Mouse (Mus musculus): ENCODE data around the gene Vwa1.
A peak's percentile ranks its signal among the peaks of the same experiment; 100 is the strongest.
"Not testable (repeated sequence)": the region's sequence is repeated elsewhere in the genome, so short reads cannot be mapped to it uniquely, and the experiment has no call there.

The Vwa1 gene

DNA sequence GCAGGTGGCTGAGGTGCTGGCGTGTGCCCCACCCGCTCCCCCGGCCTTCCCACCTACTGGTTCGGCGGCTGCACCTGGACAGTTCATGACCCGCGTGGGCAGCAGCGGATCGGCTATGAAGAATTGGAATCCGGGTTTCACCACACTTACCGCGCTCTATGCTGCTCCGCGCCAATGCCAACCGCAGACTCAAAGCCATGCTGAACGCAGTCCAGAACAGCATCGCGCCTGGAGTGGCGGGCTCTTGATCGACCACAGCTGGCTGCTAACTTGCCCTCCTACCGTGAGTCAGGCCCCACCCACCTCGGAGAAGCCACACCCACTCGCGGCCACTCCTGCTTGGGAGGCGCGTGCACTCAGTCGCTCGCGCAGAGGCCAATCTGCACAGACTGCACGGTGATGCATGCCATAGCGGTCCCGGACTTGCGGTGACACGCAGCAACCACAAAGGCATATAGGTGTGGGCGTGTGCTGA lies at the start of gene Vwa1:
Gene Vwa1 (minus strand): TSS at position 419 of the 475 bp plus-strand sequence.
- peak; percentile 89 for DNase-seq (ENCODE audit: low spot score)

DNA sequence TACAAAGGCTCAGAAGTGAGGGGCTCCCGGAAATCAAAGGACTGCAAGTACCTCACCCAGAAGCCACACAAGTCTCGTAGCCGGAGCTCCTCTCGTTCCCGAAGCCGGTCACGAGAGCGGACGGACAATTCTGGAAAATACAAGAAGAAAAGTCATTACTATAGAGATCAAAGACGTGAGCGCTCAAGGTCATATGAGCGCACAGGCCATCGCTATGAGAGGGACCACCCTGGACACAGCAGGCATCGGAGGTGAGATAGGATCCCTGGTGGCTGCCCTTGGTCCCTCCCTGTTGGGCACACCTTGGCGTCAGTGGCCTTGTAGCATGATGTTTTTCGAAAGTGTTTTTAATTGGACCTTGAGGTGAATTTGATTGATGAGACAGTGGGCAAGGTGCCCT lies 48.9 kb upstream of the Vwa1 start:
- DNase-seq (ENCODE audit: low spot score) = no peak

DNA sequence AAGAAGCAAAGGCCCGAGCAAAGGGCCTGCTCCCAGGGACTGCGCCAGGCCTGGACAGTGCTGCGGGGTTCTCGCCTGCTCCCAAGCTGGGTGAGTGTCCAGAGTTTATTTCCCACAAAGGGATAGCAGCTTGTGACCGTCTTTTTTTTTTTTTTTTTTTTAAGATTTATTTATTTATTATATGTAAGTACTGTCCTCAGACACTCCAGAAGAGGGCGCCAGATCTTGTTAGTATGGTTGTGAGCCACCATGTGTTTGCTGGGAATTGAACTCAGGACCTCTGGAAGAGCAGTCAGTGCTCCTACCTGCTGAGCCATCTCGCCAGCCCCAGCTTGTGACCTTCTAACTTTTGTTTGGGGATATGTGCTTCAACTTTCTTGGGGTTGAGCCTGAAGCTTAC lies 46.5 kb upstream of the Vwa1 start:
- peak; percentile 51 for DNase-seq (ENCODE audit: low spot score)

DNA sequence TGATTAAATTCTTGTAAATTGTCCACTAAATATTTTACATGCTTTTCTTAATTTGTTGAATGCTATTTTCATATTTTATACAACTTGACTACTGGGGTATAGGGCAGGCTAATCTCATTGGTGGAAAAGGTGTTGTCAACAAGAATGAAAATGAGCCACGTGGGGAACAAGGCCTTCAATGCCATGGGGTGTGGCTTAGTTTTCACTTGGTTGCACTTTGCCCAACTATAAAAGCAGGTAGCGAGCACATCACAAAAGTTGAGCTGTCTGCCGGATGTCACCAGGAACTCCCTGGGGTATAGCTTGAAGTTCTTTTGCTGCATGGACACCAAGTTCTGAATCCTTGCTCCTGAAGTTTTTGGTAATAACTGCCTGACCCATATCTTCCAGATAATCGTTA lies 43.0 kb upstream of the Vwa1 start:
- DNase-seq (ENCODE audit: low spot score) = no peak

DNA sequence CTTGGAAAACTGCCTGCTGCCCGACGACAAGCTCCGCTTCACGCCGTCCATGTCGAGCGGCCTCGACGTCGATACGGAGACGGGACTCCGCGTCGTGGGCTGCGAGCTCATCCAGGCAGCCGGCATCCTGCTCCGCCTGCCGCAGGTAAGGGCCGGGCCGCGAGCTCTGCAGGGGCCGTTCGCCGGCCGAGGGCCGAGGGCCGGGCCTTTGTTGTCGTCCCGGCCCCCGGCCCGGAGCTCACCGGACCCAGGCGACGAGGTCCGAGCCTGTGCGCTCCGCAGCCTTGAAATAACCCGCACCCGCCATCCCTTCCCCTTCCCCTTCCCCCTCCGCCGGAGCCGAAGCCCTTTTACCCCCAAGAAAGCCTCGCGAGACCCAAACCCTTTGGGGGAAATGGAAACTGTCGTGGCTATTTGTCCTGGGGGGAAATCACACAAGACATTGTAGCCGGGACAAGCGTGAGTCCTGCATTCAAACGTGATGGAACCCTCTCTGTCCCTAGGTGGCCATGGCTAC lies 38.2 kb upstream of the Vwa1 start:
- DNase-seq (ENCODE audit: low spot score) = peak; percentile 56

DNA sequence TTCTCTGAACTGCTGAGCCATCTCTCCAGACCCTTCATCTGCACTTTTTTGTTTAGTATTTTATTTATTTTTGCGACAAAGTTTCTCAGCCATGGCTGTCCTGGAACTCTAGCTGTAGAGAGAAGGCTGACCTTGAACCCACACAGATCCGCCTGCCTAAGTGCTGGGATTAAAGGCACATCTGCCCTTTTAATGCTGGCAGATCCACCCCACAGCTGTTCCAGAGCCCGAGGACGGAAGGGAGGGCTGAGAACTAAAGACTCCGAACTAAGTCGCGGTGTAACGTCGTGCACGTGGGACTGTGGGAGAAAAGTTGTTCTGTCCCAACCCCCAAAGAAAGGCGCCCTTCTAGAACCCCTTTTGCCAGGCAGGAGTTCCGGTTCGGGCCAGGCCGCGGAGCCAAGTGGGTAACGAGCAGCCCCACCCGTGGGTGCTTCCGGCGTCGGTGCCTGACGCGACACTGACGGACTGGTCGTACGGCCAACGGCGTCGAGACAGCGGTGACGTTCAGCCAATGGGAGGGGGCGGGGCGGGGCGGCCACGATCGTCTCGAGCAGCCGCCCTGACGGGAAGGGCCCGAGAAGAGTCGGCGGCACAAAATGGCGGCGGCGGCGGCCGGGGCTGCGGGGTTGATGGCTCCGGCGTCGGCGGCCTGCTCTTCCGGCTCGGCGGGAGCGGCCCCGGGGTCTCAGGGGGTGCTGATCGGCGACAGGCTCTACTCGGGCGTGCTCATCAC lies 37.6 kb upstream of the Vwa1 start, which contains the start of gene Ccnl2:
Gene Ccnl2 (plus strand): TSS at position 561 of the 736 bp plus-strand sequence.
- peak; percentile 97 for DNase-seq (ENCODE audit: low spot score)

DNA sequence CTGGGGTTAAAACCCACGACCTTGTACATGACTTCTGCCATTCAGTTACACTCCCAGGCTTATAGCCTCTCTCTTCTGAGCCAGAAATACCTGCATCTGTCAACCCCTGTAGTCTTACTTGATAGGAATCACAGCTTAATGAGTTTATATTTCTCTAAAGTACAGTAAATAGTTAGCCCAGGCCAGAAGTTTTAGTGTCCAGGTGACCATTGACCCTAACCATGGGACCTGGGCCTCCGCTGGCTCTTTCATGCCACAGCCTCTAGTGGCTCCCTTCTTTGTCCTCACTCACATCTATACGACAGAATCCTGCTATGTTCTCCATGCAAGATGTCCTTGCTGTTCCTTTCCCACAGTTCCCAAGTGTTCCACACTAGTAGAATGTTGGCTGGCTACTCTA lies 33.3 kb upstream of the Vwa1 start:
- DNase-seq (ENCODE audit: low spot score) = no peak

DNA sequence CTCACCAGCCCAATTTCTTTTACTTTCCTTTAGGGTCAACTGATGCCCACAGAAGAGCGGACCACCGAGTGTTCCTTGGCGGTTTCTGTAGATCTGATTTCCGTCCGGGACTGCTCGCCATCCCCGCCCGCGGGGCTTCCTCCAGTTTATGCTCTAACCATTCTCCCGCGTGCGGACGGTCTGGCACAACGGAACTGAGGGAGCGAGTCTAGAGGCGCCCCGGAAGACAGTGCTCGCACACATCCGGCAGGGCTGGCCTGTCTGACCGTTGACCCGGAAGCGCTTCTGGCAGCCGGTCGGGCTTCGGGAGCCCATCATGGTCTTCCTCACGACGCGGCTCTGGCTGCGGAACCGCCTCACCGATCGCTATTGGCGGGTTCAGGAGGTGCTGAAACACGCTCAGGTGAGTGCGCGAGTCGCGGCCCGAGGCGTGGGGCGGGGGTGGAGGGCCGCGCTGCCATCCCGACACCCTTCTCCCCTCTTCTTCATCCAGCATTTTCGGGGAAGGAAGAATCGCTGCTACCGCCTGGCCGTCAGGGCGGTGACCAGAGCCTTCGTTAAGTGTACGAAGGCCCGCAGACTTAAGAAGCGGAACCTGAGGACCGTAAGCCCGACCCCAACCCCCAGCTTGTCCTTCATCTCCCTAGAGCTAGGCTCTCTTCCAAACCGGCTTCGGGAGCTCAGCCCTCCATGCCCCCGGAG lies 29.0 kb upstream of the Vwa1 start:
- peak; percentile 97 for DNase-seq (ENCODE audit: low spot score)

DNA sequence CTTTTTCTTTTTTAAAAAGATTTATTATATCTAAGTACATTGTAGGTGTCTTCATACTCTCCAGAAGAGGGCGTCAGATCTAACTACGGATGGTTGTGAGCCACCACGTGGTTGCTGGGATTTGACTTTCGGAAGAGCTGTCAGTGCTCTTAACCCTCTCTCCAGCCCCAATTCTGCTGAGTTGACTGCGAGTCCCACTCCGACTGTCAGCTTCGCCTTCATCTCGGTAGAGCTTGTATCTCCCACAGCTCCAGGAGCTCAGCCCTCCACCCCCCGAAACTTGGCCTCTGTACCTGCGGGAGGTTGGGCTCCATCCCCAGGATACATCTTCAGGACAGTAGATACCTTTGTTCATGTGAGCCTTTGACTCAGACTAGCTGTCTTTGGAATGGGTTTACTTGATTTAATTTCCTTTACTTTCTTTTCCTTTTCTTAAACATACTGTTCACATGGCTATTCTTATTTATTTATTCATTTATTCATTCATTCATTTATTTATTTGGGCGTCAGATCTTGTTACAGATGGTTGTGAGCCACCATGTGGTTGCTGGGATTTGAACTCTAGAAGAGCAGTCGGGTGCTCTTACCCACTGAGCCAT lies 28.3 kb upstream of the Vwa1 start, which contains the start of gene Mrpl20:
Gene Mrpl20 (plus strand): TSS at position 138 of the 599 bp plus-strand sequence.
- DNase-seq (ENCODE audit: low spot score) = peak; percentile 59

DNA sequence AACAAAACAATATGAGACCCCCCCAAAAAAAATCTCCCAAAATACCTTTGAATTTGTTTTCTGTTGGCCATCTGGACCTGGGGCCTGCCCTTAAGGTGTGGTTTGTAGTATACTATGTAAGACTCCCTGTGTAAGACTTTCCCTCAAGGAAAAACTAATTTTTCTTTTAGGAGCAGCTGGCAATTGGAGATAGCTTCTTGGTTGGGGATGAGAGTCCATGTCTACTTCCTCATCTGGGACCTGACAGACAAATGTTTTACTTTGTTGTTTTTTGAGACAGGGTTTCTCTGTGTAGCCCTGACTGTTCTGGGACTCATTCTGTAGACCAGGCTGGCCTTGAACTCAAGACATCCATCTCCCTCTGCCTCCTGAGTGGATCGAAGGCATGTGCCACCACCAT lies 27.6 kb upstream of the Vwa1 start:
- DNase-seq (ENCODE audit: low spot score) = no peak

DNA sequence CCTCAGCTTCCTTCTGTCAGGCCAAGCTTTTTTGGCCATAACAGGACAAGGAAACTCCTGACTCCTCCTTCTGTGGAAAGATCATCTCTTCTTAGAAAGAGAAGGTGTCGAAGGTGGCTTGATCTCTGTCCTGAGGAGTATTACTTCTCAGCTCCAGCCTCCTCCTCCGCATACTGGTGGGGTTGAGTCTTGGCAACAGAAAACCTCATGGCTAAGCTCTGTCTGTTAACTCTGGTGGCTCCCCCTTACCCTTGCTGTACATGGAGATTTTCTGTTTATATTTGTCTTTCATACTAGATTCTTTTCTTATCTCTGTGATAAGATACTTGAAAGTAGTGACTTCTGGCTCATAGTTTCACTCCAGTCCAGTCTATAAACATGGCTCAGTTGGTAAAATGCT lies 19.2 kb upstream of the Vwa1 start:
- DNase-seq (ENCODE audit: low spot score) = no peak

DNA sequence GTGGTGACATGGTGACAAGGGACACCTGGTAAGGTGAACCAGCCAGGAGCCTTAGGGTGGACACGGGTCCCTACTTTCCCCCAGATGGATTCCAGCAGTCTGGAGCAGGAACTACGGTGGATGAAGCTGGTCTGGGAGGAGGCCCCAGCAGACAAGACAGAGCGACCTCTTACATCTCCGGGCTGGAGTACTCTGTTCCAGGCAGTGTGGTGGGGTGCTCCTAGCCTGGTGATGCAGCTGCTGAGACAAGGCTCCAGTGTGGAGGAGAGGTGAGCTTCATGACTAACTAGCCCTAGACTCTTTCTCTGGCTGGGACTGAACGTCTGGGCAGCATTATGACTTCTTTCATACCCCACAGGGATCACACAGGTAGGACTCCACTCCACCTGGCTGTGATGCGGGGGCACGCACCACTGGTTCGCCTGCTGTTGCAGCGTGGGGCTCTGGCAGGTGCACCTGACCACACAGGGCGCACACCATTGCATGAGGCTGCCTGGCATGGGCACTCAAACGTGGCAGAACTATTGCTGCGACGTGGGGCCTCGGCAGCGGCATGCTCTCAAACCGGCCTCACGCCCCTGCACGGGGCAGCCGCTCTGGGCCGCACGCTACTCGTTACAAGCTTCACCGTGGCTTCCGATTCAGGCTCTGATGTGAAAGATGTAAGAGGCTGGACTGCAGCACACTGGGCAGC lies 16.9 kb upstream of the Vwa1 start:
- DNase-seq (ENCODE audit: low spot score) = no peak

DNA sequence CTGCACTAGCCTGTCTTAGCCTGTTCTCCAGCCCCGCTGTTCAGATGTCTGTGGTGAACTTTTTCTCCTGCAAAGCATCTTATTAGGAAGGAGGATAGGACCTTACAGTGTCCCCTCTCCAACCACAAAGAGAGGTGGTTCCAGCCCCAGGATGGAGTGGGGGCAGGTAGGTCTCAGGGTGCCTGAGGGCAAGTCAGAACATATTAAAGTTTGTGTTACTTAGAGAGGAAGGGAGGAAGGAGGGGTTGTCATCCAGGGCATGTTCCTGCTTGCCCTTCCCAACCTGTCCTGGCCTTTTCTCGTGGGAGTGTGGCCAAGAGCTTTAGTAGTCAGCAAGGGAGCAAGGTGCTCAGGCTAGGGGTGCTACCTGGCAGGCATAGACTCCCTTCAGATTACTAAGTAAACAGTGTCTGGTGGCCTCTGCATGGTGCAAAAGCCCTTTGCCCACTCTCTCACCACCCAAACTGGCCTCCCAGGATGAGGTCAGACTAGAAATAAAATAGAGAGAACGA lies 16.2 kb upstream of the Vwa1 start:
- no peak for DNase-seq (ENCODE audit: low spot score)

DNA sequence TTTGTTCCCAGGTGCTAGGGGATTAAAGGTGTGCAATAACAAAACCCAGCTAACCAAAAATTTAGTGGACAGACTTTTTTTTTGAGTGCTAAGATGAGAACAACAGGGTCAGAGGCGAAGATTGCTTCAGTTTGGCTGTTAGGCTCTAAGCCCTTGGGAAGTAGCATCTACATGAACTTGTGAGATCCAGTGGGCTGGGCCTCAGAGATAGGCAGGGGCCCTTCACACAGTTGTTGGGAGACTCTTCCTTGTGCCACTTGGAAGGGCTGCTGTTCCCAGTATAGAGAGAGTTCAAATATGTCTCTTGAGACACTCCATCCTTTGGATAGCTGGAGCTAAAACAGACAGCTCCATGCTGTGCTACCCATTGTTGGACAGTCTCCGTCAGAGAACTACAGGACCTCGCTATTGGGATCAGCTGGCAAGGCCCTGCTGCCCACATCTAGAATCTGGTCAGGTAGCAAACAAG lies 15.6 kb upstream of the Vwa1 start, which contains the start of gene Ankrd65:
Gene Ankrd65 (plus strand): TSS at position 419 of the 469 bp plus-strand sequence.
- DNase-seq (ENCODE audit: low spot score) = no peak

DNA sequence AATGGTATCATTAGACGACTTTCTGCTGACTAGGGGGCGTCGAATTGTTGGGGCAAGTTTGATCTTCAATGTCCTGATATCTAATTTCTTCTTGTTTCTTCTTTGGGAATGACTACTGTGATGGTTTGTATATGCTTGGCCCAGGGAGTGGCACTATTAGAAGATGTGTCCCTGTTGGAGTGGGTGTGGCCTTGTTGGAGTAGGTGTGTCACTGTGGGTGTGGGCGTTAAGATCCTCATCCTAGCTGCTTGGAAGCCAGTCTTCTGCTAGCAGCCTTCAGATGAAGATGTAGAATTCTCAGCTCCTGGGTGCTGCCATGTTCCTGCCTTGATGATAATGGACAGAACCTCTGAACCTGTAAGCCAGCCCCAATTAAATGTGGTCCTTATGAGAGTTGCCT lies 14.3 kb upstream of the Vwa1 start:
- not testable (repeated sequence) for DNase-seq (ENCODE audit: low spot score)

DNA sequence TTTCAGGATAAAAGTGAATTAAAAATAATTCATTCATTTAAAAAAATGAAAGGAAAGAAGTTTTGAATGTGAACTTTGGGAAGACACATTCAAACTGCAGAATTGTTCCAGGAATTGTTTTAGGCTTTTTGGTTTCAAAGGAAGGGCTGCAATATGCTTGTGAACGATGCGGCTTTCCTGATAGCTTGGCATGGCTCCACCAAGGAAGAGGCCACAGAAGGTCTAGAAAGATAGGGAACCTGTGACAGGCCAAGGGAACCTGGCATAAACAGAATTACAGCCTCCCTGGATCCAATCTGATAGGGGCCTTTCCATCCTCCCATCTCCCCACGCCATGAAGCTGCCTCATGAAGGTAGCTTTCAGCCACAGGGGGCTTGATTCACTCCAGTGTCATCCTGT lies 13.8 kb upstream of the Vwa1 start:
- no peak for DNase-seq (ENCODE audit: low spot score)

DNA sequence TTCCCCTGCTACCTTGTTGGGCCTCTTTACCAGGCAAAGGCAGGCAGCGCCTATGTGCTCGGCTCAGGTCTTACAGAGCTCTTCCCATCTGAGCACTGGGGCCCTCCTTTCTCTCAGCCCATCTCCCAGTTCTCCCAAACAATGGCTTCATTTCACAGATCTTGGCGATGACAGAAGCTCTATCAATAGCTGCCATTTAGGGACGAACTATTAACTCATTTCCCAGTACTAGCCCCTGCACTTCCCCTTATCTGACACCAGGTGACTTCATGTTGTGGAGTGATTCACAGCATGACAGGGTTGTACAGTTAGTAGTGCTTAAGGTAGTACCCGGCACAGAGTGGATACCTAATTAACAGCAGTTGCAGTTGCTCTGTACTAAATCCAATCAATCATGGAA lies 11.3 kb upstream of the Vwa1 start, which contains the start of gene Tmem88b:
Gene Tmem88b (minus strand): TSS at position 56 of the 400 bp plus-strand sequence.
- DNase-seq (ENCODE audit: low spot score) = no peak

DNA sequence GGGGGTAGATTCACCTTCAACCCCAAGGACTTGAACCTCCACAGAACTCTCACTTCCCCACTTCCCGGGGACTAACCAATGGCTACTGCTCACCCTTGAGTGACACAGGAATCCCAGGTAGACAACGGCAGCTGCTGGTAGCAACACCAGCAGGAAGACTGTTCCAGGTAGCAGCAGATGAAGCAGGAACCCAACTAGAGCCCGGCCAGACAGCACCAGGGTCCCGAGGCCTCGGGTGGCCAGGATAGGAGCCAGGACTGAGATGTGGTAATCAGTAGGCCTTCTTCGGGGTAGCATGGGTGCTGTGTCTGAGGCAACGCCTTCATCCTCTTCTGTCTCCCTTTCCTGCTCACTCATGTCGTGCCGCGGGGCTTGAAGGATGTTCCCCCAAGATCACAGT lies 10.7 kb upstream of the Vwa1 start:
- DNase-seq (ENCODE audit: low spot score) = no peak

DNA sequence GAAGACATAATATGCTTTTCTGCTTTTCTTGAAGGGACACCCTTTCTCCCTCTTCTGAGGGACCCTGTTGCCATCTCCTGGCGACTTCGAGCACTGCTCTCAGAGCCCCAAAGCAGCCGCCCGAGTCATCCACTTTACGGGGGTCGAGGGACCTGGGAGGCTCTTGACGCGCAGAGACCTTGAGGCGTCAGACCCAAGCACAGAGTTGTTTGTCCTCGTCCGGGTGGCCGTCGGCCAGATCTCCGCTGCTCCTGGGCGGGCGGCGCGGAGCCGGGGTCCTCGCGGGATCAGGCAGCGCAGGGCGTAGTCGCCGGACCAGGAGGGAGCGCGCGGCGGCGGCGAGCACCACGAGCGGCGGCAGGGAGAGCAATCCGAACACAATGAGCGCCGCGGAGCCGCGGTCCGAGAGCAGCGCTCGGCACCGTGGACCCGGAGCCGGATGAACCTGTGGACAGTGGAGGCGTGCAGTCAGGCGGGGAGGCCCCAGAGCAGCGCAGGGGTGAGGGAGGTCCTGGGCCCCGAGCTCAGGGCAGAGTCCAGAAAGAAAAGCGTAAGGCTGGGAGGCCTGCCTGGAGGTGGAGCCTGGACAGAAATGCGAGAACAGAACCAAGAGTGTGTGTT lies 9.7 kb upstream of the Vwa1 start:
- DNase-seq (ENCODE audit: low spot score) = peak; percentile 90

DNA sequence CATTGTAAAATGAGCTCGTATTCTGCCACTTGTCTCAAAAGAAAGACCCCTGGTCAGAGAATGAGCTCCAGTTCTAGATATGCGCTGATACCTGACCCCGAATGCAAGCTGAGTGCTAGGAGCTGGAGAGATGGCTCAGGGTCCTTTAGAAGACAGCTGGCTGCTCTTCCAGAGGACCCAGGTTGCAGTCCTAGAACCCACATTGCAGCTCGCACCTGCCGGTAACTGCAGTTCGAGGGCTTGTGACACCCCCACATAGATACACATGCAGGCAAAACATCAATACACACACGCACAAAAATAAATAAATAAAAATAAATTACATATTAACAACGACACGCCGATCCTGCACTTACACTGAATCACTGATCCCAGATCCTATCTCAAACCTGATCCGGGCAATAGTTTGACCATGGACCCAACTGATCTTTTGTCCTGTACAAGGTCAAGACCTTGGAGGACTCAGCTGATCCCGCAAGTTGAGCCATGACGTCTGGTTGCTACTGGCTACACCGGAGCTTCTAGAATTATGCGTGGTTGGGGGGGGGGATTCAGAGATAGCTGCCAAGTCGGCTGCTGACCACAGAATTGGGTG lies 9.1 kb upstream of the Vwa1 start:
- DNase-seq (ENCODE audit: low spot score) = no peak

DNA sequence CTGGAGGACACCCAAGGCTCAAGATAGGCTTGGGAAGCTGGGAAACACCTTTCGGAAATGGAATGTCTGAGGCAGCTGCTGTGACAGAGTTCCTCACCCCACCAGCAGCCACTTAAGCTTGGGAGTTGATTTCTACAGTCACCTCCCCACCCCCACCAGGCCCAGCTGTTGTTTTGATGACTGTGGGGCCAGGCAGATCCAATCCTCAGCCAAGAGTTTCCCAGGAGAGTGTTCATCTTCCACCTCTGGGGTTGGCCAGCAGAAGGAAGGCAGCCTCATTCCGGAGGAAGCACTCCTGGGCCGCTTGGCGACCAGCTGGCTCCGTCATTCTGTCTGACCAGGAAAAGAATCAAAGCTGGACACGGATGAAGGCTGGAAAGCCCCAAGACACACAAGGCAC lies 6.4 kb upstream of the Vwa1 start:
- DNase-seq (ENCODE audit: low spot score) = peak; percentile 50
